Mouse (Mus musculus): ENCODE results near the gene Bach2.

Bach2 gene

DNA sequence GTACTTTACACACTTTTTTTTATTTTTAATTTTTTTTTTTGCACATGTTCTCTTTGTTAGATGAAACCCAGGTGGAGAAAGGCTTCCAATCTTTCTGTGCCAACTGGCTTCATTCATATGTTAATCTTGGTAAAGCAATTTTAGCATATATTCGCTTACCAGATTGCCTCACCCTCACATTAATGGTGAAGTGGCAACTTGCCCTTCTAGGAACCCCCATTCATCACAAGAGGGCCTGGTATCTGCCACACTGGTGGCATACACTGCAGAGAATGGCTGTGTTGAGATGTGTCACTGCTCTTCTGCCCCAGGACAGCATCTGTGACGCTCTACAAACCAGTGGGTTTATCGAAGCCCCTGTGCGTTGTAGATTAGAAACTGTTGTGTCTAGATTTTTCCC lies 183.8 kb downstream of the Bach2 start:
- DNase-seq (ENCODE audit: extremely low spot score, low read depth, low spot score): no peak

GRCm38 (mm10) chr4:32423667-32424066 lies 185.1 kb downstream of the Bach2 start:
- no peak for DNase-seq (ENCODE audit: extremely low spot score, low read depth, low spot score)

GRCm38 (mm10) chr4:32424434-32424833 lies 185.8 kb downstream of the Bach2 start:
- no peak for DNase-seq (ENCODE audit: extremely low spot score, low read depth, low spot score)

DNA sequence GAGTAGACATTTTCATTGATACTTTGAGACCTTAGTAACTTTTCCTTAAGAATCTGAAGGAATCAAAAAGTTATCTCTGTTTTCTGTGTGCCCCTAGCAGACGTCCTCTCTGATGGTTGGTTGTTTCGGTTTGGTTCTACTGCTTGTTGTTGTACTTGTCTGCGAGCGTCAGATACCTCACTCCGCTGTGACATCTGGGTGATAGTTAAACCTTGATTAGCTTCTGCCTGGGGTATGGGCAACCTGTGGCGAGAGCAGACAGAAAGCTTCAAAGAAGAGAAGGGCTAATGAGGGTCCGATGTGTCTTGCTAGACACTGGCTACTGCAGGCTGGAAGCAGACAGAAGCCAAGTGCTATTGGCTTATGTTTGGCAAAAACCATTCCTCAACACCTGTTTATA lies 186.5 kb downstream of the Bach2 start:
- DNase-seq (ENCODE audit: extremely low spot score, low read depth, low spot score): no peak

DNA sequence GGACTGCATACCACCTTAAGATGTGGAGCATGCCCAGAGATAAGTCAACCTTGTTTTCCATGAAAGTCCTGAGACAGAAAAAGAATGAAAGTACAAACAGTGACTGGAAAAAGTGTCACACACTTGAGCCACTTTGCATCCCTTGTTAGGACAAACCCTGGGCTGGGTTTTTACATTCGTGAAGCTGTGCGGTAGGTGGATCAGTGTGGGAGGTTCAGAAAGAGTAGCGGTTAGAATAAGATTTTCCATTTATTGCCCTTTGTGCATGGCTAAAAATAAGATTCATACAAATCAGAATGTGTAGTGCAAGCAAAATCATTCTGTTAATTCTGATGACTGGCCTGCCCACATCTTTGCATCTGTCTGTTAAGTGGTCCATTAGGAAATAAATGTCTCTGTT lies 187.0 kb downstream of the Bach2 start:
- no peak for DNase-seq (ENCODE audit: extremely low spot score, low read depth, low spot score)

- DNase-seq (ENCODE audit: extremely low spot score, low read depth, low spot score): no peak
Measured at GRCm38 (mm10) chr4:32426779-32427577, 188.4 kb downstream of the Bach2 start.

GRCm38 (mm10) chr4:32428738-32429137 lies 190.1 kb downstream of the Bach2 start:
- DNase-seq (ENCODE audit: extremely low spot score, low read depth, low spot score): no peak

DNA sequence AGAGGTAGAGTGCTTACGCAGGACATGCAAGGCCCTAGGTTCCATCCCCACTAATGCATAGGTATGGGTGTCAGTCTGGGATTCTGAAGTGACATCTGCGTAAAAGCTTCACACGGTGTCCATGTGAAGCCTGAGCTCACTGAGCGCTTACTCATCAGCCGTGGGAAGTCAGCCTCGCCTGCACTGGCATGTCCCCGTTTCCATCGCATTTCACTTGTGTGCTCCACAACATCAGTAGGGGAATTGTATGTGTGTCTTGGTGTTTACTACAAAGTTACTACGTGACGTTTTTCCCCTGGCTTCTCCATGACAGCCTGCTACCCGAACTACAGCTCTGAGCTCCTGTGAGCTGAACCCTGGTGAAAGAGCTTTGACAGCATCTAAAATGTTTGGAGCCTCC lies 191.5 kb downstream of the Bach2 start:
- no peak for DNase-seq (ENCODE audit: extremely low spot score, low read depth, low spot score)

DNA sequence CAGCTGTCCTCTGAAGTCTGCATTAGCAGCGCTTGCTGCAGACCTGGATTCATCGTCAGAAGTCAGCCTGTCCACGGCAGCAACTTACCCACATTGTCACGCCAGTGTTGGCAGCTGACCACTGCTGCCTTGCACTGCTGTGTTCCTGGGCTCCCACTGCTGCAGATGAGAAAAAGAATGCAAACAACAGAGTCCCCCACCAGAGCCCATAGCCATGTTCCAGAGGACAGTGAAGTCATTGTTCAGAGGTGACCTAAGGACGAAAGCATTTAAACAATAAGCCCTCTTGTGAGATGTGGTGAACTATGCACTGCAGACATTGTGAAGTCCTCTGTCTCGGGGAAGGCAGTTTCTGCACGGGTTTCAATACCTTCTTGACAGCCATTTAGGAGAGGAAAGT lies 192.4 kb downstream of the Bach2 start:
- no peak for DNase-seq (ENCODE audit: extremely low spot score, low read depth, low spot score)

DNA sequence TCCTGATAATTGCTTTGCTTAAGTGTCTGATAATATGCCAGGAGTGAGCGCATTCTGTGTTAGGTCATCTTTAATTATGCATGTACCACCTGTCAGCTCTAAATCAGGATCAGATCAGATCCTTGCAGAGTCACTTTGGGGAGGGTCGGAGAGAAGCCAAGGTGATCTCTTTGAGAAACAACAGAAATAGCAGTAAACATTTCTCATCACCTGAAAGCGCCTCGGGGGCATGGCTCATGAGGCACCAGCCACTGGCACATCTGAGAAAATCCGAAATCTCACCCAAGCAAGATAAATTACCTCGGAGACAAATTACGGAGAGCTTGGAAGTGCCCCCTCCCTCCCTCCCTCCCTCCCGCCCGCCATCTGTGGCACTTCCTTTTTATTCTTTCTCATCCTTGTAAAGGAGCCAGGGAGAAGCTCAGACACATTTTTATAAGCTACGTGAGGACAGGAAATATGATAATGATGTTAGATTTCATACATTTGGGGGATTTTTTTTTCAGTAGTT lies 193.7 kb downstream of the Bach2 start:
- no peak for DNase-seq (ENCODE audit: extremely low spot score, low read depth, low spot score)

DNA sequence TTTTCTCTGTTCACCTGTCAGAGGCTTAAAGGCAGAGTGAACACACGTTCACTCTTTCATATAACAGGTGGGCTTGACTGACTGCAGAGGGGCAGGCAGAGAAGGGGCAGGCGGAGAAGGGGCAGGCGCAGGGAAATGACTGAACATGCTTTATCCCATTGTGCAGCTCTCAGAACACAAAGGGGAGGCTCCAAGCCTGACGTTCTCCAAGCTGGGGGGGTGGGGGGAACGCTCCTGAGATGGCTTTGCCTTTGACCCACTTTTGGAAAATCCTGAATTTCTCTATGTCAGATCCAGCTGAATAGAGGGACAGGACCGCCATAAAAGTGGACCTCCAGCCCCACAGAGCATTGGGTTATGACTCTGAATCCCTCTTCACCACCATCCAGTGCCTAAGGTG lies 194.3 kb downstream of the Bach2 start:
- no peak for DNase-seq (ENCODE audit: extremely low spot score, low read depth, low spot score)

DNA sequence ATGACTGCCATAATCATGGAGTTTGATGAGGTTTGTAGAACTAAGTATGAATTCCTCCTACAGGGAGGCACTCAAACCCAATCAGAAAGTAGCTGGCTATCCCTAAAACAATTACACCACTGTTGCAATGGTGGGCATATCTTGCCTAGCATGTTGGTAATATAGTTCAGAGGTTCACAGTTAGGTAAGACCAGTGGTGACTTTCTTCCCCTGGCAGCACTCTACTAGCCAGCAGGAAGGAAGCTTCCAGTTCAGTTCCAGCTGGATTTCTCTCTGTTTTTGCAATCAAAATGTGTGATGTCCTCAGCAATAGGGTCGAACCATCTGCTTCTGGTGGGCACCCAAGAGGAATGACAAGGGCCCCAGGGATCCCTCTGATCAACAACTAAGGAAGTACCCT lies 196.0 kb downstream of the Bach2 start:
- DNase-seq (ENCODE audit: extremely low spot score, low read depth, low spot score): no peak

DNA sequence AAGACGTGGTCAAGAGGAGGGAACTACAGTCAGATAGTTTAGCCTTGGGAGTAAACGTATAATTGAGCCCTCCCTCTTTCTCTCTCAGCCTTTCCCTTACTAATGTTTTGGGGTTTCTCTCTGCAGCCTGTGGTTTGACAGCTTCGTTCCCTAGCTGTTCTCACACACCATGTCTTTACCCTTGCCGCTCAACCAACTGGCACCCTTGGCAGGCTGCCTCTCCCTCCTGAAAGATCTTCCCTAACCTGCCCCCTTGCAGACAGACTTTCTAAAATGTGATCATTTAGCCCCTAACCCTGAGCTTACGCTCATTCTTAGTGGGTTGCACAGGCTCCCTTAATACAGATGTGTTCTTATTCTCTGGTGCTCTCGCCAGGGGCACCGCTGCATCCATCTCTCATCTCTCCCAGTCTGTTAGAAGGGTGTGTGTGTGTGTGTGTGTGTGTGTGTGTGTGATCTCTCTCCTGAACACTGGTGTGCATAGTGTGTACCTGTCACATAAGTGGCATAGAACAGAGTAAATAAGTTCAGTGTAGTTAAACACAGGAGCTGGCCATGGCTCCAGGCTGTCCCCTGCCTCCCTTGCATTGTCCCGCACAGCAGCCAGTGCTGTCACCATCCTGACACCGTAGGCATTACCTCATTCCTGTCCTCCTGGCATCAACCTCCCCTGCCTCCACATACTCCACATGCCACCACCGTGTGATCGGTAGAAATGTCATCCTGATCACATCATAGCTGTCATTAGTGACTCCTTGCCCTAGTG lies 201.6 kb downstream of the Bach2 start:
- DNase-seq (ENCODE audit: extremely low spot score, low read depth, low spot score): no peak

DNA sequence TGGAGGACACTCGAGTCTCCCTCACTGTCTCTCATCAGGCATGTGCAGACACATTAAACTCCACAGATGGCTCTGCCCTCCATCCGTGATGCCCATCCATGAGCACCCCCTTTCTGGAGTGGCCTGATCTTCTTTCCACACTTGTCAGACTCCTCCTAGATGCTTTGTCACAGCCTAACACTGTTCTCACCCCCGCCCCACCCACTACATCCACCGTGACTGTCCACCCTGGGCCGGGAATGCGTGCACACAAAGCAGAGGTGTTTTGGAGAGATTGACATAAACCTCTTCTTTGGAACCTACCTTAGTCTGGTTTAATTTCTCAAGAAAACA lies 202.1 kb downstream of the Bach2 start:
- DNase-seq (ENCODE audit: extremely low spot score, low read depth, low spot score): no peak

GRCm38 (mm10) chr4:32444671-32445196 lies 206.1 kb downstream of the Bach2 start:
- no peak for DNase-seq (ENCODE audit: extremely low spot score, low read depth, low spot score)

- DNase-seq (ENCODE audit: extremely low spot score, low read depth, low spot score): no peak
Measured at GRCm38 (mm10) chr4:32447850-32448249, 209.2 kb downstream of the Bach2 start.

DNA sequence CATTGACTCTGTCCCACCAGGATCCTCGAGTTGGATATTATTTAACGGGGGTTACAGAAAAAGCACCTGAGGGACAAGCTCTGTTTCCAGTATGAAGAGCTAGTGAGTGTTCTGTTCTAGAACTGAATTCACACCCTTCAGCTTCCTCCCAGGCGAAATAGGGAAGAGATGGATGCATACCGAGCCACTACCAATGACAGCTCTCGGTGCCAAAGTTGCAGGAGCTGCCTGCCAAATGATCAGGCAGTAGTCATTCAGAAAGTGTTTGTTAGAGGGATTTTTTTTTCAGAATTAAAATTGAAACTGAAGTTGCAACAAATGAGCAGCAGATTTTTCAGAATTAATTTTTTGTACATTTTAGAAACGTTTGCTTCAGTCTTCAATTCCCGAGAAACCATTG lies 223.4 kb downstream of the Bach2 start:
- no peak for DNase-seq (ENCODE audit: extremely low spot score, low read depth, low spot score)

DNA sequence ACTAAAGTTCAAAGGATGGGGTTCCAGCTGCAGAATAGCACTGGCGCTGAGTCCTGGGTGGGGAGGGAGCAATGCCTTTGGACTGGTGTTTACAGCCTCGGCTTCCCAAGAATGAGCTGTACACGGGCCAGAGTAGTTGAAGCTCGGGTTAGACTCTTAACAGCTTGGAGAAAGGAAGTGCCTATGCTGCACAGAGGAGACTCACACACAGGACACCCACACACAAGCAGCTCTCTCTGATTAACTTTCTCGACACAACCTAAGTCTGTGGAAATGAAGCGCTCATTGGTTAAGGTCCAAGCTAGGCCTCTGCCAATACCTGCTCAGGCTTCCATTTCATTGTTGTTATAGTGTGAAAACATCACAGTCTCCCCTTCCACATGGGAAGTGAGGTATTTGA lies 224.5 kb downstream of the Bach2 start:
- no peak for DNase-seq (ENCODE audit: extremely low spot score, low read depth, low spot score)

DNA sequence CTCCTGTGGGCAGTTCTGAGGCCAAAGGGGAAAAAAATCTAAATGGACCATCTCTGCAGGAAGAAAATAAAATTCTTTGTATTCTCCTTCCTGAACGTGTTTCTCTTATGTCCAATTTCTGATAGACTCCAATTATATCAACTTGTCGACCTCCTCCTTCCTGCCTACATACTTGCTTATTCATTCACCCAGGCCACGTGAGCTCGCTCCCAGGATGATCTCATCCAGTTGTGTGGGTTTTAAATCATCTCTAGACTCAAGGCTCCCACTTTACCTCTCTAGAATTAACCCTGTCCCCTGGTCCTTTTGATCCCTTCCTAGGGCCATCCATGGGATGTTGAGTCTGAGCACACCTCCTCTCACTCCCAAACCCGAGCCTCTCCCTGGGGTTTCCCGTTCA lies 225.9 kb downstream of the Bach2 start:
- no peak for DNase-seq (ENCODE audit: extremely low spot score, low read depth, low spot score)

DNA sequence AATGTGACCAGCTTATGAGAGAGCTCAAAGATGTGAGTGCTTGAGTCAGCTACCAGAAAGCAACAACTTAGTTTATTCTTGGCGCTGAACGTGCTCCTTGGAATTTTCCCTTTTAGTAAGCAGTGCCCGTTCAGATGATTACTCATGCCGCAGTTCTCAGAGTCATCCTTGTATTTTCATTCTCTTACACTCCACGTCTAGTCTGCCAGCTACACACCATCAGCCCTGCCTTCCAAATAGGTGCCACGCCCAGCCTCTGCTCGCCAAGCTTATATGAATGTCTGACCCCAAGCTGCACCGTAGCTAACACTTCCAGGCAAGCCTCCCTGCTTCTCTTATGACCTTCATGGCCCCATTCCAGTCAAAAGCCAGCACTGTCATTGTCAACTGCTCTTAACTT lies 227.4 kb downstream of the Bach2 start:
- no peak for DNase-seq (ENCODE audit: extremely low spot score, low read depth, low spot score)

DNA sequence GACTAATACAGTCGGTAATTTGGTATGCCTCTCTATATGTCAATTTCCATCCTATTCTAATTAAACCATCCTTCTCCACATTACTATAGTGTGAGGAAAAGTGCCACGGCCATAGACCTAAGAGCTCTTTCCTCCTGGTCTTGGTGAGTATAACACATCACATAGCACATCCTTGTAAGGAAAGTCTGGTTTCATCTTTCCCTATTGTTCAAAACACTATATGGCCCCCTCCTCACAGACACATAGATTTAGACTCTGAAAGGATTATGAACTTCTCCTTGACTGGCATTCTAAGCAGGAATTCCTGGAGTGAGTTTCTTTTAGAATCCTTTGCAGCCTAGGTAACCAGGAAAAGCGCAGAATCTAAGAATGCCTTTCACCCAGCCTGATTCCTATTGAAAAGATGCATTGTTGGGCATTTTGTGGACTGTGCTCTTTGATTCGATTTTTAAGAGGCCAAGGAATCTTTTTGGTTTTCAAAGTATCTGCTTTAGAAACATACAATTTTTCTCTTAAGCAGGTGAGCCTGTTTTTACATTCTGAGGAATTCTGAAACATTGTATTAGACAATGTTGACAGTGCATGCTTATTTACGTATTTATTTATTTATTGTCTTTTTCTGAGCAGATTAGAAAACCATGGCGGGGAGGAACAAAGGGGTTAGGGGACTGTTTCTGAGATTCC lies 239.5 kb downstream of the Bach2 start:
- no peak for DNase-seq (ENCODE audit: extremely low spot score, low read depth, low spot score)

DNA sequence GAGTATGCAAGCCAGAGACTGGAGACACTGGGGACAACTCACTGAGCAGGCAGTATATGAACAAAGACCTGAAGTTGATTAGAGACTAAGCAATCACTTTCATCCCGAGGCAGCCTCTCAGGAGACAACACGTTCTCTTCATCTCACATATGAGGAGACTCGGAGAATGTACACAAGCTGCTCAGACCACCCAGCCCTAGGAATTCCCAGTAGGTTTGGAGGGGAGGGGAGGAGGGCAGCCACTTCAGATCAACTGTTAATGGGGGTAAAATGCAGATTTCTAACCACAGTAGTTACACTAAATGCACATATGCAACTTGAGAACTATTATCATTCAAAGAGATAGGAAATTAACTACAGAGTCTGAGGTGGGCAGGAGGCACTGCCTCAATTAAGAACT lies 240.6 kb downstream of the Bach2 start:
- DNase-seq (ENCODE audit: extremely low spot score, low read depth, low spot score): no peak

Measured in hindlimb bud, embryonic 11.5 days (tissue).